Mouse (Mus musculus) fibroblast of lung, adult 2 months (primary cell): ENCODE measurements at regions not wholly inside any gene's neighbourhood (a gene's known extent, or its start where the extent isn't known, plus 50 kb on each side); places are given as distances from the start of the nearest gene placed in this dataset.

Source experiments
- DNase-seq: peaks from one replicate; pipeline ENCODE4 v3.0.0-alpha.2; 2011; ENCODE audit warnings: low read depth

DNA sequence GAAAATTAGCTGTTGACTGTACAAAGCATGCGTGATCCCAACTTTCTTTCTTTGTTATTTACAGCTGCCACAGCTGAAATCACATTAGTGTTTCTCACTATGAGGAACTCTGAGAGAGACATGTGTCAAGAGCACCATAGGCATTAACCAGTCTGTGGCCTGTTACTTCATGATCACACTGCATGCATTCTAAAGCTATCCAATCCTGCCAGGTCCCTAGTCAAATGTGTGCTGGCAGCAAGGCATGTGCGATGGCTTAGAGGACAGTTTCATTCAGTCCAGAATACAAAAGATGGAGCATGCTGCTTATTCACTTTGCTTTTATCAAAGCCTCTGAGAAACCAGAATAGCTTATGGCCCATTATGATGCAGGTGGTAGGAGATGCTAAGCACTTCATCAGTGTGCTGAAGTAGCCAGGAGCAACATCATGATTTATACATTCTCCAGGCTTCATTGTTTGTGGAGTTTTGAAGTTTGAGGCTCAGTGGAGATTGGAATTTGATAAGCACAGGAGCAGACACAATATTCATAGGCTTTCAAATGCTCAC lies 882.9 kb upstream of the Lrrn3 start:
- DNase-seq, result no peak

DNA sequence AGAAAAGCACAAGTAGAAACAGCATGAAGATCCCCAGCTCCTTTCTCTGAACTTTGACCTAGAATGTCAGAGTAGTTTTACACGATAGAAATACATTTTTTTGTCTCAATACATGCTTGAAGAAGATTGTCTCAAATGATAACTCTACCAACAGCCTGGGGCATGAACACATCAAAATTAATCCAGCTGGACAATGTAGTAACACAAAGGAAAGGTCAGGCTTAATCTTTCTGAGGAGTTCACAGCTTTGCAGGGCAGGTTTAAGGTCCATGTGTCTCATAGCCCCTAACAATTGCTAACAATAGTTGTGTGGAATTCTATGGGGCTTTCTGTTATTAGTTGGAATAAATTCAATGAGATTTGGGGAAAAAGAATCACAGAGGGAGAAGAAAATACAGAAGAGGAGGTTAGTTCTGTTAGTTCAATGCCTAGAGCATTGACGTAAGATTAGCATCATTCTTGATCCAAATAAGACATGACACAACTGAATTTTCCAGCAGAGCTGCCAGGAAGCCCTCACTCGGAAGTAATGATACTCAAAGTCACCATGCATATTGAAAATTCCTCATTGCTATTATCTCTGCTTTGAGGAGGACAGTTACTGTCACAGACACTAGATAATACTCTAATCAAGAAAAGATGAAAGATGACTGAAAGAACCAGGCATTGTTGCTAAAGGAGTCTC lies 852.9 kb upstream of the Lrrn3 start:
- DNase-seq, result no peak

DNA sequence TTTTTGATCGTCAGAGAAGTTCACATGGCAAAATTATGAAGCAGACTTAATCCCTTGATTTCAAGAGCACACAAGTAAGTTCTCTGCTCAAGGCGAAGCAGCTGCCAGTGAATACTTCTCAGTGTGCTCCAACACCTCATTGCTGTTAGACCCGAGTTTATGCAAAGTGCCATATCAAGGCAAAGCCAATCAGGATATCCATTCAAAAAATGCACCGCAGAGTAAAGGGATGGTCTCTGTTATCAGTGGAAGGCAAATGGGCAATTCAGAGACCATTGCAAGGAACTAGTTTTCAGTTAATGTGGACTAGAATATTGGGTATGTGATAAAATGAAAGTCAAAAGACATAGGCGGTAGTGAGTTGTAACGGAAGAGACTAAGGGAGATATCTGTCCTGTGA lies 820.2 kb upstream of the Lrrn3 start:
- no peak for DNase-seq

DNA sequence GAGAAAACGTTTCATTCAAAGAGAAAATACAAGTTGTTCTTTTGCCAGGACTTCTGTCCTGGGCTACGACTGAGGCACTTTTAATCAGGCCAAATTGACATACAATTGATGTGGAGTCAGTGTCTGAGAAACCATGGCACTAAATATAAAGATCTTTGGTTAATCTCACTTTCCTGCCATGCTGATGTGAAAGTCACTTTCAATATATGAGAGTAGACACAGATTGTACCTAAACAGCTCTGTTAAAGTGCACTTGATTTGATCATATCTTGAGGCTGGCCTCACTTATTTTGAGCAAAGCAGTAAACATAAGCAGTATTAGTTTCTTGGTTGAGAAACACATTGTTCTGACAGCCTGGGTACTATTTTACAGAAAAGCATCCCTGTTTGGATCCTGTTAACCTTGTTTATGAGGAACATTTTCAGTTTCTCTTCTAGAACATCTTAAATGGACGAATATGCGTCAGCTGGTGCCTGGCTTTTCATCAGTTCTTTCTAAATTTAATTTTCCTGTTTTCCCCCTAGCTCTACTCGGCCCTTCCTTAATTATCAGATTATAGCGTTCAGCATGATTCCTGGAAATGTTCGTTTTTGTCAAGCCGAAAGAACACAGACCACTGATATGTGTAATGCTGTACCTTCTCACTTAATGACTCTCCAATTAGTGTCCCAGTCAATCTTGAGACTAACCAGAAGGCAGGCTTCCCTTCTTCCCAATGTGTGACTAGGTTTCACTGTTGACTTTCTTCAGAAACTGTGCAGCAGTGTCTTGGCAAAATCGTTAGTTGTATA lies 791.2 kb upstream of the Lrrn3 start:
- no peak for DNase-seq

DNA sequence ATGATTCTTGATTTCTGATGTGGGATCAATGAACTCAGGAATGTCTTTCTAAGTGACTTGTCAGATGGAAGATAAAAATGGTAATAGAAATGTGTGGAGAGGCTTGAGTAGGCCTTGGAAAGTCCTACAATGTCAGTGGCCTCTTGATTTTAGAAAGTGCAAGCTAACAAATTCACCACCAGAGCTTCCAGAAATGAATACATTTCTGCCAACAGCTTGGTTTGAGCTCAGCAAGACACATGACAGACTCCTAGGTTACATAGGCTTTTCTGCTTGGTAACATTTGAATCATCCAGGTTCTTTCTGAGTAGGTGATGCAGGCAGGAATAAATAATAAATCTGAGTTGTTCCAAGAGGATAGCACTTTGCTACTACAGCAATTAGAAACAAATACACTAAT lies 764.2 kb upstream of the Lrrn3 start:
- DNase-seq, result no peak

DNA sequence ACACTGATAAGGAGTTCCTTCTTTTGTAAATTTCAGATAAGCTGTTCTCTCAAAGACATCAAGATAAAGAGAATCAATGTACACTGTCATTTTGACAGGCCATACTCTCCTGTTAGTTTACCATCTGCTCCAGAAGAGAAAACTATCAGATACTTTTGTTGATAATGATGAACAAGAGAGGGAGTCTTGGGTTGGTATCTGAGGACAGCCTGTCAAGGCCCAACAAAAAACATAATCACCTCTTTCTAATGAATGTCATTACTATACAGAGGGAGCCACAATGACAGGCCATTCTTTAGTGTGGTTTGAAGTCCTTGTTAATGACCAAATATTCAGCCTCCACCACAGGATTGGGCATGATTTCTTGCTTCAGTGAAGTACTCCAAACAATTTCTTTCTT lies 743.0 kb upstream of the Lrrn3 start:
- no peak for DNase-seq

DNA sequence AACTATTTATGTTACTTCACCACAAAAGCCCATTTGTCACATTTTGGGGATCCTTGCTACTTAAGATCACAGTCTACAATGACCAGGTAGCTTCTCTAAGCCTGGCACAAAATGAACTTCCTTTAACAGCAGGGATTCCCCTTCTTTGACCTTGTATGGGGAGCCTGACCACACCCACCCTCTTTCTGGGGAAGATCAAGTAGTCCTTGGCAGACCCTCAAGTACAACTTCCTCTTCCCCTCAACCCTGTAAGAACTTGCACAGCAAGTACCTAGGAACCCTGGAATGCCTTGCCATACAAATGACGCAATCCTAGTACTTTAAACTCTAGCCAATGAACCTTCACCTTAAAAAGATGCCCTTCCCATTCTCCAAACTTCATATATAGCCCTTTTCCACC lies 695.4 kb upstream of the Lrrn3 start:
- no peak for DNase-seq

DNA sequence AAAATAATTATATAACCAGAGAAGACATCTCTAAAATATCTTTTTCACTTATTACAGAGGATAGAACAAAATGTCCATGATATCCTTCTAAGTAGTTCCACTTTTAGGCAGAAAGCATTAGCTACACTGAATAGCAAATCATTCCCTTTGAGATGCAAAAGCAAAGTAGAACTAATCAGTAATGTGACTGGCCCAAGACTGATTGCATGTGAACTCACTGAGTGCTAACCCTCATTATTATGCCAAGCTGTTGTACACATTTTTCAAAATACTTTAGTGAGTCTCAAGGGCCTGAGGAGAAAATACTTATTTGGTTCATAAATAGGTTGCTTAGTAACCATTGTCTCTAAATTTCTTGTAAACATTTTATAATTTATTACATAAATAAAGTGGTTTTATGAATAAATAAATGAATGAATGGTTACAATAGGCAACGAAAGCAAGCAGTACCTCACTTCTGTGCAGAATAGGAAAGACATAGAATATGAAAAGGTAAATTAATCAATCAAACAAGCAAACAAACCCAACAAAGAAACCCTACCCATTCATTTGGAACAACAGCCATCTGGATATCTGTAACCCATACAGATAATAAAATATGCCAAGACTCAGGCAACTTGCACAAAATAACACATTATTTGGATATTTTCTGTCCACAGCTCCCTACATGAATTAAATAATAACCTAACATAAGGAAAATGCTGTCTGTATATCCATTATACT lies 693.9 kb upstream of the Lrrn3 start:
- no peak for DNase-seq

DNA sequence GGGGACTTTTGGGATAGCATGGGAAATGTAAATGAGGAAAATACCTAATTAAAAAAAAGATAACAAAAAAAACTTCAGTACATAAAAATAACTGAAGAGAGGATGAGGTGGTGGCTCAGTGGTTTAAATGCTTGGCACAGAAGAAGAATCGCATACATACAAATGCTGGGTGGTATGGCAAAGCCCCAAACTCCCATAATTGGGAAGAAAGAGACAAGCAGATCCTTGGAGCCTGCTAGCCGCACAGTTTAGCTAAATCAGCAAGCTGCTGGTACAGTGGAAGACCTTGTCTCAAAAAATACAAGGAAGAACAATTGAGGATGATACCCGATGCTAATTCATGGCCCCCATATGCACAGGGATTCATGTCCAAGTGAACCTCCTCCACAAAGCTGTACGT lies 661.7 kb upstream of the Lrrn3 start:
- DNase-seq, result no peak

DNA sequence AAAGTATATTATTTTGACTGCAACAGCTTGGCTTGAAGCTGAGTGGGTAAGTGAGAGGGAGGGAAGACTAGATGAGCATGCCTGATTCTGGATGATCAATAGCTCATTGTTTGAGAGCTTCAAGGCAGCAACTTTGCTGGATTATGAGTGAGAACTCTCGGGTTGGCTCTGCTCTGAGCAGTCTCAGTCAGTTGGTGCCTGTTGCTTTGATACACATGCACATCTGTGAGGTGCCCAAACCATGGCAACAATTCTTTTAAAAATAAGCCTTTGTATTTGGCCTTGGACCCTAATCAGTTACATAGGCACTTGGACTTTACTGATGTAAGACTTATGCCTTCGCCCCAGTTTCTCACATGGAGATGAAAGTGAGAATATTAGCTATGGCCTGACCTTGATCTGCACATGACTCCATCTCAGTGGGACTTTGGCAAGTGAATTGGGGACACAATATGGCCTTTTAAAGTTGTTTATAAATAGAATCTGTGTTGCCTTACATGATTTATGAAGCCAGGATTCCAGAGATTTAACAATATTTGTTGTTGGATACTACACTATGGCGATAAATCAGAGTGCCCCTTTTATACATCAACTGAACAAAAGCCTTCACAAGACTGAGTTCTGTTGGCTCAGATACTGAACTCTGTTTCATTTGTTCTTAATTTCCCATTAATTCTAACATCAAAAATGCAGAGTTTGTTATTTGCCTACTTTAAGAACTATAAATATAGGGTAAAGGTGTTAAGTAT lies 652.6 kb upstream of the Lrrn3 start:
- DNase-seq, result no peak

DNA sequence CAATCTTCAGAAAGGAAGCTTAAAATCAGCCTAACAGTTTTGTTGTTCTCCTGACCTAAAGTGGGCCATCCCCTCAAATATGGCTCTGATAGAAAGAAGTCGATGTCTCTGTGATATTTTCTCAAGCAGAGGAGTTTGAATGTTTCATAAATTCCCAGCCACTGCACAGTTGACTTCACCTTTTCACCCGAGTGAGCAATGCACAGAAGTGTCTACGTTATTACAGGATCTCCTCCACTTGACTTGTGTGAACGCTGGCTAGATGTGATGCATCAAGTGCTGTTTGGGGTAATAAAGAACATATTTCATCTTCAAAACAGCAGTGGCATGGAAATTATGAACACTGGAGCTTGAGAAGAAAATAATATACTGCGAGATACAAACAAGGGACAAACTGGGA lies 651.9 kb upstream of the Lrrn3 start:
- peak; percentile 4 for DNase-seq

DNA sequence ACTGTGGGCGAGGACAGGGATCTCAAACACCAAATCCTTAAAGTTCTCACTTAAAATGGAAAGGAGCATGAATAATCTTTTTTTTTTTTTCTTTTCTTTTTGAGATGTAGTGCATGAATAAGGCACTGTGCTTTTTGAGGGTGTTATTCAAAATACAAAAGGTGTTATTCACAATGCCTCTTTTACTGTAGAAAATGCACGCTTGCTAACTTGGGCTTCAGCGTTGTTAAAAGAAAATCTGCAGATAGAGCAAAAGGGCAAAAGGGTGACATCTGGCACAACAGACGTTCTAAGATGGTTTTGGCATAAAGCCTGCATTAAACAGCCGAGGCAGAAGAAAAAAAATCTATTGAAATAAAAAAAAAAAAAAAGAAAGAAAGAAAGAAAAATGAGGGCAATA lies 651.5 kb upstream of the Lrrn3 start:
- peak; percentile 7 for DNase-seq

DNA sequence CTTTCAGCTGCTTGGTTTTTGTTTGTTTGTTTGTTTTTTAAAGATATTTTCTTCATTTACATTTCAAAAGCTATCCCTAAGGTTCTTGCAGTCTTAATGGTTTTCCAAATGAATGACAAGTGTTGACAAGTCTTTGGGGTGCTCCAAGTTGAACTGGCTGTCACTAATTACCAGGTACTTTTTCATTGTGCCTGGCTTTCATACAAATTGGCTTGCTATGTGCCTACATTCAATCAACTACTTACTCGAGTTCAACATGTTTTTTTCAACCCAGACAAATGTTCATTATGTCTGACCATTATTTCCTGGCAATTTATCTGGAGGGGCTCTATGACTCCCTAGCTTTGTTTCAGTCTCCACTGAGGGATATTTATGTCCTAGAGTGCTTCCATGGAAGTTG lies 614.0 kb upstream of the Lrrn3 start:
- DNase-seq, result no peak

DNA sequence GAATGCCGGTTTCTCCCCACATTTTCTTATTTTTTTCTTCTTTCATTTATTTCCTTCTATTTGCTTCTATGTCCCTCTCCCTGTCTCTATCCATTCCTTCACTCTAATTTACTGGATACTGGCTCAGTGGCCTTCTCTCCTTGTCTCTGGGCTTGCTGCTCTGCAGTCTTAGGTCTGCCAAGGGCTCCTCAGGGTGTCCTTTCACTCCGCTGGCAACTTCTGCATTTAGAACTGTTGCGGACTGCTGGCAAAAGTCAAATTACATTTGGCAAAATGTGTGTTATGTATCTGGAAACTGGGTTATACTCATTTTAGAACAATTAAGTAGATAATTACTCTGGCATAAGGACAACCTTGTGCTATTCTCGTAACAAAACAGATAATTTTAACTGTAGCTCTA lies 584.2 kb upstream of the Lrrn3 start:
- DNase-seq, result no peak

DNA sequence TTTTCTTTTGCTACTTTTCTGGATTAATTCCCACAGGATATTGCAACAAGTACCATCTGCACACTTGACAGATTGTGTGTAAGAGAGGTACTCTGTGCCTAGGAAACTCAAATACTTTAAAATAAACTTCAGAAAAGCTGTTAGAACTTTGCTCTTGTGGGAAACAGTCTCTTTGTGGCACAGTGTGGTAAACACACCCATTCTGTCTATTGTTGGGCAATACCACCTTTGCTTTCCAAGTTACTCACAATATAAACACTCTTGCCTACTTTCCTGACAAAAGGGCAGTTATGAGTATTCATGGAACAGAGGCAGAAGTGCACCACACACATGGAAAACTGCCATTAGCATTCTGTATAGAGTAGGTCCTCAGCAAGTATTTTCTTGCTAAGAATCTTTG lies 577.5 kb upstream of the Lrrn3 start:
- peak; percentile 80 for DNase-seq

DNA sequence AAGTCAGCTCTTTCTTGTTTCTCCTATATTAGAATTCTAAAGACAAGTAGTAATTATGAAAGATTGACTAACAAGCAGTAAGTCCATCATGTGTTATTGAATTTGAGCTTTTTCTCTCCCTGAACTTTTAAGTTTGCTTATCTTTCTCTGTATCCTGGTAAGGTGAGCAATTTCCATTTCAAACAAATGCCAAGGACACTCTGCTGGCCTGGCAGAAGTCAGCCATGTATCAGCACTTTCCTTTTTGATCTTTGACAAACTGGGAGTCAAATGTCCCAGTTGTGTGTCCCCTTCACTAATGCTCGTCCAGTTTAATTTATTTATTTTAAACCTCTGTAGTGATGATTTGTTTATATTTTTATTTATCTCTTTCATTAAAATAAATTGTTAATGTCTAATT lies 562.8 kb upstream of the Lrrn3 start:
- no peak for DNase-seq

DNA sequence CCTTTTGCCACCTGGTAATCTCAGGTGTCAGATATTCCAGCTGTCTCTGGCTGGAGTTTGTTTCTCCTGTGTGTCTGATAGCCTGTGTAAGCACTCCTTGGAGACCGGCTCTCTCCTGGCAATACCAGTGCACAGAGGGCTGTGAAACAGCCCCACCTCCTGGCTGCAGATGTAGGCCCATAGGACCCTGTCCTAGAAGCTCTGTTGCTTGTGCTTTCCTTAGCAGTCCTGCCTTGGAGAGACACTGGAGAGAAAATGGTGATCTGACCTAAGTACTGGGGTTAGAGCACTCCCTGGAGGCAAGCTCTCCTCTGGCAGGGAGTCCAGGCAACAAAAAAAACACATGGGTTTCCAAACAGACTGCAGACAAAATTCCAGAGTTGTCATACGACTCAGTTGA lies 541.6 kb upstream of the Lrrn3 start:
- DNase-seq, result no peak

DNA sequence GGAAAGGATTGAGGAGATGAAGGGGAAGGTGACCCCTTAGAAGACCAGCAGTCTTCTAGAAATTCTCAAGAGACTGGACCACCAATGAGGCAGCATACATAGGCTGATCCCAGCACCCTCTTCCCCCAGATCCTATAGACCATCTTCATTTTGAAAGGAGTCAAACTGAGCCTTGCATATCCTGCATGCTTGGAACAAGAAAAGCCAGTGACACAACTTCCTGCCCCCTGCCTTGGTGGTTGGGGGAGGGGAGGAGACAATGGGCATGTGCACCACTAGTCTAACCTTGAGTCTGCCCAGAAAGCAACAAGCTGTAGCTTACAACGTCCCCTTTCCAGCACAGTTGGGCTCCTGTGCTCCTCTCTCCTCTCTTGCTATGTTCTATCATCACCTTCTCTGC lies 531.3 kb upstream of the Lrrn3 start:
- DNase-seq, result no peak

DNA sequence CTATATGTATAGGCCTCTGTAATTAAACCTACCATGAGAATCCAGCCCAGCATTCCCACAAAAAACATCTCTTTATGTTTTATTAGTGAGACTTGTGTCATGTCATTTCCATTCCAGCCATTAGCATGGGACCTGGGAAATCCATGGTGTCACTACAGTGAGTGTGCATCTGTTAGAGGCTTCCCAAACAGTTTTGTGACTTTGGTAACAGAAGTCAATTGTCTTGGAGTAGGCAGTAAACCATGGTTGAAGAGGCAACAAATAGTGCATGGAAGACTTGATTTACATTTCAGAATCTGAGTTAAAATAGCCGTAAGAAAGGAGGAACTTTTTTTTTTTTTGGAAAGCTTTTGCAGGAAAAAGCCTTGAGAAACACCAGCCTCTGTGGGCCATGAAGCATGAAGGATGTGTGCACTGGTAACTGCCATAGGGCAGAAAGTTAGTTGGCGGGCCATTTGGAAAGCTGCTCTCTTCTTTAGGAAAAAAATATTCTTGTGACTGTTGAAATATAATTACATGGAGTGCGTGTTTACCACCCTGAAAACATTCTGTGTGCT lies 522.7 kb upstream of the Lrrn3 start:
- DNase-seq, result no peak

DNA sequence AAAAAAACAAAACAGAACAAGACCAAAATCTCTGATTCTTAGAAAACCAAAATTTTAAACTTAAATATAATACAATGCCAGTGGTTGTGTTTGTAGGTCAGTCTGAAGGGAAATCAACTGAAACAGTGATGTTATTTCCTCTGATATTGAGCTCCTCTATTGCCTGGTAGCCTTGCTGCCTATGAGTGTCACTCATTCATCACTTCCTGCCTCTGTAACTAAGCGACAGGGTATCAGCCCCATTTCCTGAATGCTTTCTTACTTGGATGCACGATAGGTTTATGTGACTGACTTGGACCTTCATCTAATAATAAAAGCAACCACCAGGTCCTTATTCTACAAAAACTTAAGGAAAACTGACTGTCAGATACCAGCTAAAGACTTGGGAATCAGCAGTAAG lies 520.7 kb upstream of the Lrrn3 start:
- DNase-seq, result no peak
